Mouse (Mus musculus) heart, adult 18-20 months (tissue): Measurements from ENCODE around the gene Ywhae. TPM values are rescaled to one million over a fixed set of nuclear protein-coding genes. Genes with fewer than 3 reads are reported as not detected.
A peak's percentile ranks its signal among the peaks of the same experiment; 100 is the strongest.
"Not testable (repeated sequence)": the region's sequence is repeated elsewhere in the genome, so short reads cannot be mapped to it uniquely, and the experiment has no call there.

Experiments used
- DNase-seq, 2 experiments: peaks; one replicate each; pipeline ENCODE4 v3.0.0; 2021 to 2022; ENCODE audit warnings: mixed read lengths in 1 of 2
- long read RNA-seq, 2 experiments: library from polyadenylated mRNA; stranded (forward); transcript quantifications; one replicate each; pipeline ENCODE4 v2.0.0; 2021
- total RNA-seq, 2 experiments: library from RNA; stranded (reverse); gene quantifications; 2 replicates each; pipeline ENCODE4 v1.2.3; 2021

The Ywhae gene
- 100 to 1,000 TPM; 547 to 552 TPM for total RNA-seq
- long read RNA-seq, experiment 1, transcript Ywhae-201 (6 exons, 2,100 nt), result major isoform, 257 of 315 reads
- long read RNA-seq, experiment 1, partial matches to known transcripts, result 8 of 315 reads
- long read RNA-seq, experiment 1, other reads (novel, unspliced or antisense), result 50 of 315 reads
- long read RNA-seq, experiment 2, transcript Ywhae-201 (6 exons, 2,100 nt), result major isoform, 133 of 170 reads
- long read RNA-seq, experiment 2, partial matches to known transcripts, result 5 of 170 reads
- long read RNA-seq, experiment 2, other reads (novel, unspliced or antisense), result 32 of 170 reads

GRCm38 (mm10) chr11:75732434-75733226 is at the start of gene Ywhae:
Gene Ywhae (plus strand): TSS chr11:75732869.
- peak; percentile 95 to 96 for DNase-seq

- no peak for DNase-seq
Measured at GRCm38 (mm10) chr11:75684462-75684861, 48.2 kb upstream of the Ywhae start.

DNA sequence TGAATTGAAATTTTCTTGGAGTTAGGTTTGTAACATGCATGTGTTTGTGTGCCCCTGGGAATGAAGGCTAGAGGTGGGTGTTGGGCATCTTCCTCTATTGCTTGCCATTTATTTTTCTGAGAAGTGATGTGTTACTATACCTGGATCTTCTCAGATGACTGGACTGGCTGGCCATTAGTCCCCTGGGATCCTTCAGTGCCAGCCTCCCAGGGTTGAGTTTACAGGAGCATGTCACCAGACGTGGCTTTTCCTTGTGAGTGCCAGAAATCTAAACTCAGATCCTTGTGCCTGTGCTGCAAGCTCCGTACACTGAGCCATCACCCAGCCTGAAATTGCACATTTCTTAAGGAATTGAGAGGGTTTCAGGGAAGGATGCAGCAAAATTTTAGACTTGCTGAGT is 47.7 kb upstream of the Ywhae start:
- DNase-seq, result no peak

GRCm38 (mm10) chr11:75687343-75687993 is 45.2 kb upstream of the Ywhae start:
- DNase-seq, result no peak

DNA sequence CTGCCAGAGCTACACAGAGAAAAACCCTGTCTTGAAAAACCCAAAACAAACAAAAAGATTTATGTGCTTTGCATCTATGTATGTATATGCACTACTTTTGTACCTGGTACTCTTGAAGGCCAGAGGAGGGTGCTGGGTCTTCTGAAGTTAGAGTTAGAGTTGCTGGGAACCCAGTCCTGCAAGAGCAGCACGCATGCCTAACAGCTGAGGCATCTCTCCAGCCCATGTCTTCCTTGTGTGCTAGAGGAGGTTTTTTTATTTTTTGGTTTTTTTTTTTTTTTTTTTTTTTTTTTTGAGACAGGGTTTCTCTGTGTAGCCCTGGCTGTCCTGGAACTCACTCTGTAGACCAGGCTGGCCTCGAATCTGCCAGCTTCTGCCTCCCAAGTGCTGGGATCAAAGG is 44.5 kb upstream of the Ywhae start:
- no peak for DNase-seq

GRCm38 (mm10) chr11:75689977-75690376 is 42.7 kb upstream of the Ywhae start:
- no peak for DNase-seq

DNA sequence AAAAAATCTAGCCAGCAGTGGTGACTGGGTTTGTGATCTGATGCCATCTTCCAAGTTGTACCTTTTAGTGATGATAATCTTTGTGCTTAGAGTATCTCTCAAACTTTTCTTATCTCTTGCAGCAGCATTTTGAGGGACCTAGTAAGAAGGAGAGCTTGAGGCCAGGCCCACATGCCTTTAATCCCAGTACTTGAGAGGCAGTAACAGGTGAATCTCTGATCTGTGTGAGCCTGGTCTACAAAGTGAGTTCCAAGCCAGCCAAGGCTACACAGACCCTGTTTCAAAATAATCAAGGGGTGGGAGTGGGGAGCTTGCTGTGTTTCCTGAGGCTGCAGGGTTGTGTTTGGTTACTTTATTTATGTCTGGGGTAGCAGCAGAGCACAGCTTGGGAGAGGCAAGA is 41.6 kb upstream of the Ywhae start:
- no peak for DNase-seq

DNA sequence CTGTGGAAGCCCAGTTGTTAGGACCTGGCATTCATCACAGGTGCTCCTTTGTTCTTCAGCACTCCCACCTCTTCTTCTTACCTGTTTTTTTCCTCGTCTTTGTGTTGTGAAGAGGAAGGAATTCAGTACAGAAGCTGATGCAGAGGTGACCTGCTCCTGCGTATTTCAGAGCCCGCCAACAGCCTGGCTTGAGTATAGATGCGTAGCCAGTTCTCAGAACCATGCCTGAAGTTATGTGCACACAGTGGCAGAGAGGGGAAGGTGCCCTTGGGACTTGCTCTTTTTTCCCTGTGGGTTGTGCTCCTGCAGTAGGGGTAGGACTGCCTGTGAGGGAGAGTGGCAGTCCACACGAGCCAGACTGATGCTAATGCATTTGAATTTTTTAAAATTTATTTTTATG is 39.1 kb upstream of the Ywhae start:
- DNase-seq, result no peak

GRCm38 (mm10) chr11:75697464-75697863 is 35.2 kb upstream of the Ywhae start:
- not testable (repeated sequence) for DNase-seq

- no peak for DNase-seq
Measured at GRCm38 (mm10) chr11:75700557-75700956, 32.1 kb upstream of the Ywhae start.

DNA sequence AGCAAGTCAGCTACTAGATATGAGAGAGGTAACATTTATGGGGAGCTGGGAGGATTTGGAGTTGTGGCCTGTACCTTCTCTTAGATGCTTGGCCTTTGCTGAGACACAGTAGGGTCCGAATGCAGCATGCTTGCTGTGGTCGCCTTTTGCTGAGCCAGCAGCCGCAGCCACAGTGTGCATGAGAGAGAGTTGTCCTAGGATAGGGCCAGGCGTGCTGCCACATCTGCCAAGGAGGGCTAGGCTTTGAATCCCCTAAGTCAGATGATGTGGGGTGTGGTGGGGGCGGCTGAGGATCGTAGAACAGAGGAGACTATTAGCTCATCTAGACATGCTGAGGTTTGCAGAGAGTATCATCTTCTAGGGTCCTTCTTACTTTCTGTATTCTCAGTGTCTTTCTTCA is 29.9 kb upstream of the Ywhae start:
- no peak for DNase-seq

- no peak for DNase-seq
Measured at GRCm38 (mm10) chr11:75703748-75704147, 28.9 kb upstream of the Ywhae start.

GRCm38 (mm10) chr11:75713949-75714348 is 18.7 kb upstream of the Ywhae start:
- DNase-seq, result peak in 1 of 2 experiments; percentile 57

GRCm38 (mm10) chr11:75715556-75715955 is 17.1 kb upstream of the Ywhae start:
- no peak for DNase-seq

DNA sequence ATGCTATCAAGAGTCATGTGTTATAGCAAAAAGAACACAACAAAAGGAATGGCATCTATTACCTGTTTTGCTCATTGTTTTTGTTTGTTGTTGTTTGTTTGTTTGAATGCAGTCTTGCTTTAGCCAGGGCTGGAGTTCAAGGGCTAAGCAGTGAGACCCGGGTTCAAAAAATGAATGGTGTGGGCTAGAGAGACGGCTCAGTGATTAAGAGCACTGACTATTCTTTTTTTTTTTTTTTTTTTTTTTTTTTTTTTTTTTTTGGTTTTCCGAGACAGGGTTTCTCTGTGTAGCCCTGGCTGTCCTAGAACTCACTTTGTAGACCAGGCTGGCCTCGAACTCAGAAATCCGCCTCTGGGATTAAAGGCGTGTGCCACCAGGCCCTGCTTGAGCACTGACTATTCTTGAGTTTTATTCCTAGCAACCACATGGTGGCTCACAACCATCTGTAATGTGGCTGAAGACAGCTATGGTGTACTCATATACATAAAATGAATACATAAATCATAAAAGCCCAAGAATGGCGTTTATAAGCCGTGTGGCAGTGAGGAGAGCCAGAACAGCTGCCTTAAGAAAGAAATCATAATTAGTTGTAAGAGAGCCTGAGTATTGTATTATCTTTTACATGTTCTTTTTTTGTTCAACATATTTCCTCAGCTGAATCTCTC is 15.9 kb upstream of the Ywhae start:
- no peak for DNase-seq

DNA sequence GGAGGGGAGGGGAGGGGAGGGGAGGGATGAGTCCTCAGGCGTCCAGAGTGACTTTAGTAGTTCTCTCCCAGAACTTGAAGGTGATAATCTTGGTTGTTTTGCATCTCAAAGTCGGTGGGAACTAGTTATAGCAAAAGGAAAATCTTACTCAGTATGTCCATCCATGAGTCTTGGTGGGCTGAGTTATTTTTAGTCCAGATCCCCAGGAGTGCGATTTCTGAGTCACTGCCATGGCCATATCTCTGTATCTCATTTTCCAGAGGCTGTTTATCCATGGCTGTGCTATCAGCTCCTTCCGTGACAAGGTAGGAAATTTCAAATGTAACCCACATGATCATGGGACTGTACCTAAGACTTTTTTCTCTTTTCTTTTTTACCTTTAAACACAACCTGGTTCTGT is 10.3 kb upstream of the Ywhae start:
- DNase-seq, result no peak

DNA sequence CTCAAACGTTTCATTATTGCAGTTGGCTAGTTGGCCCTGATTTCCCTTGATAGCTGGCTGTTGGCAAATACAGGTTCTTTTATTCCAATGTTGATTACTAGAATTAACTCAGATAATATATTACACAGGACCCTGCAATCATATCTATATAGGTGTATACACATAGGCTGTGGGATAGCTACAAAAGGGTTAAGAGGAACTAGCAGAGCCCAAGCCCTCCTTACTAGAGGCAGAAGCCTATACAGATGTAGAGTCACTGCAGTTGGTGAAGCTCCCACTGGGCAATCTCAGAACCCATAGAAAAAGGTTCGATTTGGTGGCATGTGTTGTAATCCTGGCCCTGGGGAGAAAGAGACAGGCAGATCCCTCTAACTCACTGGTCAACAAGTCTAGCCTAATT is 5.5 kb upstream of the Ywhae start:
- DNase-seq, result no peak

DNA sequence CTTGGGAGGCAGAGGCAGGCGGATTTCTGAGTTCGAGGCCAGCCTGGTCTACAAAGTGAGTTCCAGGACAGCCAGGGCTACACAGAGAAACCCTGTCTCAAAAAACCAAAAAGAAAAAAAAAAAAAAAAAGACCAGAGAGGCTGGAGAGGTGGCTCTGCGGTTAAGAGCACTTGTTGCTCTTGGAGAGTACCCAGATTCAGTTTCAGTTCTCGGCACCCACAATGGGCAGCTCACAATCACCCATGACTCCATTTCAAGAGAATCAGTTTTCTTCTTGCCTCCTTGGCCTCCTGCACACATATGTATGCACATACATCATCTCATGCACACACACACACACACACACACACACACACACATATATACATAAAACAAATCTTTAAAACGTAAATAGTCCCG is 5.0 kb upstream of the Ywhae start:
- not testable (repeated sequence) for DNase-seq

- peak; percentile 87 to 90 for DNase-seq
Measured at GRCm38 (mm10) chr11:75733227-75733940, 715 bp downstream of the Ywhae start.

- no peak for DNase-seq
Measured at GRCm38 (mm10) chr11:75735462-75736252, 3.0 kb downstream of the Ywhae start.

DNA sequence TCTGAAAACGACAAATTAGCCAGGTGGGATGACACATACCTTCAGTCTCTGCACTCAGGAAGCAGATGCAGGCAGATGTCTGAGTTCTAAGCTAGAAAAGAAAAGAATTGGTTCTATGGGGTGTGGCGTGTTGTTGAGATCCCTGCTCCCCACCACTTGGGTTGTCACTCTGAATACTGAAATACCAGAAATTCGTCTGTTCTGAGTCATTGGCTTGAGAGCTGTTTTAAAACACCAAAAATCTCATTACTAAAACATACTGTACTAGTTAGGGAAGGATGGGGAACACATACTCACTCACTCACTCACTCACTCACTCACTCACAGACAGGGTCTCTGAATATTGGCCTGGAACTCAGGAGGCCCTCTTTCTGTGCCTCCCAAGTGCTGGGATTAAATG is 4.3 kb downstream of the Ywhae start:
- no peak for DNase-seq
